Mouse (Mus musculus): ENCODE results near the gene Atp8b3. TPM values are rescaled to one million over a fixed set of nuclear protein-coding genes. Genes with fewer than 3 reads are reported as not detected.

Gene Atp8b3
- polyA plus RNA-seq, 1 experiment: 0.08 TPM

DNA sequence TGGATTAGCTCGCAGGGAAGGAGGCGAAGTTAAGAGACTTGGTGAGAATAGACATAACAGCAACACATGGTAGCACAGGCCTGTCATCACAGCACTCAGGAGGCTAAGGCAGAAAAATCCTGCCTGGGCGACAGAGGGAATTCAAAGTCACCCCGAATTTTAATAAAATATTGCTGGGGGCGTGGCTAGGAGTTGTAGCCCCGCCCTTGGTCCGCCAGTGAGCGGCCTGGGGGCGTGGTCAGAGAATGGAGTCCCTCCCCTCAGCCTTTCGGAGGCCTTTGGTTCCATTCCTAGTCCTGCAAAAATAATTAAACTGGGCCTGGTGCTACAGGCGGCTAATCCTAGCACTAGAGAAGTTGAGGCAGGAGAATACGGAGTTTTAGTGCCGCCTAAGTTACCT, 3.2 kb downstream of the Atp8b3 start:
- H3K4me1 ChIP-seq (ENCODE audit: control insufficient read depth, insufficient read depth, low read length): no peaks in the 10 kb centered on the region
- H3K4me3 ChIP-seq (ENCODE audit: insufficient read depth, low read length): no peak overlapping the region
- no peak overlapping the region for H3K27ac ChIP-seq (ENCODE audit: insufficient read depth, low read length)
- TF ChIP-seq CTCF (IDR thresholded peaks at IDR 0.05; ENCODE audit: extremely low read depth, insufficient read depth, low read length) (no peak), POLR2A (IDR thresholded peaks at IDR 0.05; ENCODE audit: extremely low read depth, insufficient read depth, low read length) (no peak)

DNA sequence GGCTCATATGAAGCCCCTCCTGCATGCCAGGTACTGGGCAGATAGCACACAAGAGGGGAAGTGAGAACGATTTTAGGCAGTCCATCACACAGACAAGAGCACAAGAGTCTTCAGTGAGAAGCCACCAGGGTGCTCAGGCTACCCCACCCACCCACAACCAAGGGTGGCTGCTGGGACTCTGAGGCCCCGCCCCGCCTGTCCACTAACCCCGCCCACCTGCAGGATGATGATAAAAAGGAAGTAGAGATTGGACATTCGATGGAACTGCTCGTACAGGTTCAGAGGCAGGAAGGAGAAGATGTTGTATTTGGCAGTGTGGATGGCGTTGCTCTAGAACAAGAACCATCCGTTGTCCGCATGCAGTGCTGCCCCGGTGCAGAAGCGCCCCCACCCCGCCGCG, 3.9 kb downstream of the Atp8b3 start:
- Histone ChIP-seq H3K4me3 (ENCODE audit: insufficient read depth, low read length) (no peak overlapping the region), H3K4me1 (ENCODE audit: control insufficient read depth, insufficient read depth, low read length) (no peaks in the 10 kb centered on the region), H3K27ac (ENCODE audit: insufficient read depth, low read length) (no peak overlapping the region)
- TF ChIP-seq POLR2A (IDR thresholded peaks at IDR 0.05; ENCODE audit: extremely low read depth, insufficient read depth, low read length): no peak
- TF ChIP-seq CTCF (IDR thresholded peaks at IDR 0.05; ENCODE audit: extremely low read depth, insufficient read depth, low read length): no peak

DNA sequence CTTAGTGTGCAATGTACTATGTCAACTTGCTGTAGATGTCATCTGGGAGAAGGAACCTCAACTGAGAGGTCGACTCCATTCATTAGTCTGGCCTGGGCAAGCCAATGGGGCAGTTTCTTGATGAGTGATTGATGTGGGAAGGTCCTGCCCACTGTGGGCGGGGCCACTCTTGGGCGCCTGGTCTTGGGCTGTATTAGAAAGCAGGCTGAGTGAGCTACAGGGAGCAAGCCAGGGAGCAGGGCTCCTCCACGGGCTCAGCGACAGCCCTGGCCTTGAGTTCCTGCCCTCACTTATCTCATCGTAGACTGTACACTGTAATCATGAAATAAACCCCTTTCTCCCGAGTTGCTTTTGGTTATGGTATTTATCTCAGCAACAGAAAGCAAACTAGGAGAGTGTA, 5.2 kb downstream of the Atp8b3 start:
- H3K4me1 ChIP-seq (ENCODE audit: control insufficient read depth, insufficient read depth, low read length): no peaks in the 10 kb centered on the region
- H3K27ac ChIP-seq (ENCODE audit: insufficient read depth, low read length): no peak overlapping the region
- TF ChIP-seq CTCF (IDR thresholded peaks at IDR 0.05; ENCODE audit: extremely low read depth, insufficient read depth, low read length) (no peak), POLR2A (IDR thresholded peaks at IDR 0.05; ENCODE audit: extremely low read depth, insufficient read depth, low read length) (no peak)
- H3K4me3 ChIP-seq (ENCODE audit: insufficient read depth, low read length): no peak overlapping the region

DNA sequence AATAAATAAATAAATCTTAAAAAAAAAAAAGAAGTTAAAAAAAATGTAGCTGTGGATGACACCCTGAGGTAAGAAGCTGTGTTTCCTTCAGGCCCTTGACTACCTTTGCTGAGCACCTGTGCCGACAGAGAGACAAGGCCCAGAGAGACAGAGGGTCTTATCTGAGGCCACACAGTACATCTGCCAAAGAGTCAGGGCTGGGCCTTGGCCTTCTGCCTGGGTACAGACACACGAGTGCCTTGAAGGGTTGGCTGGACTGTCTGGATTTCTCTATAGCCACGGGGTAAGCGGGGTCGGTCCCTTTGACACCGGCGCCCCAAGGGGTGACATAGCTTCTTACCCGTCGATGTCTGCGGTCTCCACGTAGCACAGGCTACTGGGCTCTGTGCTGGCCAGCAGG, 6.1 kb downstream of the Atp8b3 start:
- no peaks in the 10 kb centered on the region for H3K4me1 ChIP-seq (ENCODE audit: control insufficient read depth, insufficient read depth, low read length)
- H3K4me3 ChIP-seq (ENCODE audit: insufficient read depth, low read length): no peak overlapping the region
- H3K27ac ChIP-seq (ENCODE audit: insufficient read depth, low read length): no peak overlapping the region
- no peak for TF ChIP-seq CTCF (IDR thresholded peaks at IDR 0.05; ENCODE audit: extremely low read depth, insufficient read depth, low read length)
- no peak for TF ChIP-seq POLR2A (IDR thresholded peaks at IDR 0.05; ENCODE audit: extremely low read depth, insufficient read depth, low read length)

DNA sequence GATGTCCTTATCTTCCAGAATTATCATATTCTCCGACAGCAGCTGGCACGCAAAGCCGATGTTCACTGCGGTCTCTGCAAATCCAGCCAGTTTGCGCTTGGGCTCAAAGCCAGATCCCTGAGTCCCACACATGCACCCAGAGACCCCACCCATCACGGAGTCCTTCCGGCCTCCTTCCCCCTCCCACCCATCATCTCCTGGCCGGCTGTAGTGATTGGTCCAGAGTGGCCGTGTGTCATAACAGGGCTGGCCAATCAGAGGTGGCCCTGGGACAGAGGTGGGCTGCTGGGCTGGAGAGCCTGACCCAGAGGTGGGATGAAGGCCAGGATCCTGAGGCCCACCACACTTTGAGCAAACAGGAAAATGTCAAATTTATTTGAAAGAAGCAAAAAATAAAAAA, 12.8 kb downstream of the Atp8b3 start:
- TF ChIP-seq POLR2A (IDR thresholded peaks at IDR 0.05; ENCODE audit: extremely low read depth, insufficient read depth, low read length) (no peak), CTCF (IDR thresholded peaks at IDR 0.05; ENCODE audit: extremely low read depth, insufficient read depth, low read length) (no peak)
- H3K27ac ChIP-seq (ENCODE audit: insufficient read depth, low read length): no peak overlapping the region
- no peak overlapping the region for H3K4me3 ChIP-seq (ENCODE audit: insufficient read depth, low read length)
- H3K4me1 ChIP-seq (ENCODE audit: control insufficient read depth, insufficient read depth, low read length): no peaks in the 10 kb centered on the region

- H3K27ac ChIP-seq (ENCODE audit: insufficient read depth, low read length): no peak overlapping the region
- TF ChIP-seq CTCF (IDR thresholded peaks at IDR 0.05; ENCODE audit: extremely low read depth, insufficient read depth, low read length) (no peak), POLR2A (IDR thresholded peaks at IDR 0.05; ENCODE audit: extremely low read depth, insufficient read depth, low read length) (no peak)
- H3K4me3 ChIP-seq (ENCODE audit: insufficient read depth, low read length): no peak overlapping the region
- no peaks in the 10 kb centered on the region for H3K4me1 ChIP-seq (ENCODE audit: control insufficient read depth, insufficient read depth, low read length)
Measured at GRCm38 (mm10) chr10:80523299-80523698, 15.6 kb downstream of the Atp8b3 start.

- Histone ChIP-seq H3K4me3 (ENCODE audit: insufficient read depth, low read length) (no peak overlapping the region), H3K4me1 (ENCODE audit: control insufficient read depth, insufficient read depth, low read length) (no peaks in the 10 kb centered on the region), H3K27ac (ENCODE audit: insufficient read depth, low read length) (no peak overlapping the region)
- no peak for TF ChIP-seq CTCF (IDR thresholded peaks at IDR 0.05; ENCODE audit: extremely low read depth, insufficient read depth, low read length)
- no peak for TF ChIP-seq POLR2A (IDR thresholded peaks at IDR 0.05; ENCODE audit: extremely low read depth, insufficient read depth, low read length)
Measured at GRCm38 (mm10) chr10:80519287-80519686, 19.6 kb downstream of the Atp8b3 start.

GRCm38 (mm10) chr10:80513739-80514138, 25.2 kb downstream of the Atp8b3 start:
- Histone ChIP-seq H3K4me3 (ENCODE audit: insufficient read depth, low read length) (no peak overlapping the region), H3K4me1 (ENCODE audit: control insufficient read depth, insufficient read depth, low read length) (no peaks in the 10 kb centered on the region), H3K27ac (ENCODE audit: insufficient read depth, low read length) (no peak overlapping the region)
- TF ChIP-seq POLR2A (IDR thresholded peaks at IDR 0.05; ENCODE audit: extremely low read depth, insufficient read depth, low read length) (no peak), CTCF (IDR thresholded peaks at IDR 0.05; ENCODE audit: extremely low read depth, insufficient read depth, low read length) (no peak)

- Histone ChIP-seq H3K4me3 (ENCODE audit: insufficient read depth, low read length) (no peak overlapping the region), H3K27ac (ENCODE audit: insufficient read depth, low read length) (no peak overlapping the region), H3K4me1 (ENCODE audit: control insufficient read depth, insufficient read depth, low read length) (no peaks in the 10 kb centered on the region)
- TF ChIP-seq POLR2A (IDR thresholded peaks at IDR 0.05; ENCODE audit: extremely low read depth, insufficient read depth, low read length) (no peak), CTCF (IDR thresholded peaks at IDR 0.05; ENCODE audit: extremely low read depth, insufficient read depth, low read length) (no peak)
Measured at GRCm38 (mm10) chr10:80510273-80510660, 28.7 kb downstream of the Atp8b3 start.

GRCm38 (mm10) chr10:80509412-80510272, 29.3 kb downstream of the Atp8b3 start:
- TF ChIP-seq POLR2A (IDR thresholded peaks at IDR 0.05; ENCODE audit: extremely low read depth, insufficient read depth, low read length) (no peak), CTCF (IDR thresholded peaks at IDR 0.05; ENCODE audit: extremely low read depth, insufficient read depth, low read length) (peak; percentile 93)
- Histone ChIP-seq H3K4me1 (ENCODE audit: control insufficient read depth, insufficient read depth, low read length) (no peaks in the 10 kb centered on the region), H3K27ac (ENCODE audit: insufficient read depth, low read length) (no peak overlapping the region), H3K4me3 (ENCODE audit: insufficient read depth, low read length) (no peak overlapping the region)
